Mouse (Mus musculus) neural tube, embryonic 13.5 days (tissue): ENCODE data around the gene Tent4a. TPM values are rescaled to one million over a fixed set of nuclear protein-coding genes. Genes with fewer than 3 reads are reported as not detected.

ENCODE experiments used
- ATAC-seq: fragments of 200-750 bp; cut with Nextera tagmentation; 2 replicates; pipeline ENCODE4 v1.8.0; 2017; ENCODE audit warnings: low read depth, mild to moderate bottlenecking, moderate TSS enrichment, moderate library complexity
- H3K27ac ChIP-seq: fragments of 300-500 bp; sonication (generic); replicated peaks from 2 replicates; pipeline ENCODE4 v1.5.1; 2015; ENCODE audit warnings: moderate library complexity, mild to moderate bottlenecking, inconsistent platforms
- H3K27me3 ChIP-seq: fragments of 300-500 bp; sonication (generic); 2 replicates; pipeline ENCODE4 v1.6.1; 2015; ENCODE audit warnings: mild to moderate bottlenecking, inconsistent platforms
- H3K36me3 ChIP-seq: fragments of 300-500 bp; sonication (generic); 2 replicates; pipeline ENCODE4 v1.6.1; 2015; ENCODE audit warnings: mild to moderate bottlenecking, inconsistent platforms
- H3K4me1 ChIP-seq: fragments of 300-500 bp; sonication (generic); replicated peaks from 2 replicates; pipeline ENCODE4 v1.6.1; 2015; ENCODE audit warnings: inconsistent platforms
- H3K4me2 ChIP-seq: fragments of 300-500 bp; sonication (generic); 2 replicates; pipeline ENCODE4 v1.6.1; 2015; ENCODE audit warnings: inconsistent platforms, mild to moderate bottlenecking, moderate library complexity
- H3K4me3 ChIP-seq: fragments of 300-500 bp; sonication (generic); 2 replicates; pipeline ENCODE4 v1.5.1; 2015; ENCODE audit warnings: mild to moderate bottlenecking, inconsistent platforms
- H3K9ac ChIP-seq: fragments of 300-500 bp; sonication (generic); 2 replicates; pipeline ENCODE4 v1.6.1; 2015; ENCODE audit warnings: moderate library complexity, mild to moderate bottlenecking, inconsistent platforms
- H3K9me3 ChIP-seq: fragments of 300-500 bp; sonication (generic); 2 replicates; pipeline ENCODE4 v1.6.1; 2016; ENCODE audit warnings: inconsistent platforms
- WGBS: fragments of 180-500 bp; shearing (Covaris S2); methylation state at CpG from one replicate; pipeline ENCODE4 v1.1.7; 2015; 5-methylcytosine and 5-hydroxymethylcytosine counted together
- polyA plus RNA-seq: library from polyadenylated mRNA; unstranded; fragments of >200 nt; fragmentation: Nextera tagmentation; extraction: Ambion mirVana; gene quantifications from 2 replicates; pipeline ENCODE4 v1.2.1, GENCODE M21; 2015

Gene Tent4a
- polyA plus RNA-seq, 1 experiment from 2014 or later, result 6.1 TPM

DNA sequence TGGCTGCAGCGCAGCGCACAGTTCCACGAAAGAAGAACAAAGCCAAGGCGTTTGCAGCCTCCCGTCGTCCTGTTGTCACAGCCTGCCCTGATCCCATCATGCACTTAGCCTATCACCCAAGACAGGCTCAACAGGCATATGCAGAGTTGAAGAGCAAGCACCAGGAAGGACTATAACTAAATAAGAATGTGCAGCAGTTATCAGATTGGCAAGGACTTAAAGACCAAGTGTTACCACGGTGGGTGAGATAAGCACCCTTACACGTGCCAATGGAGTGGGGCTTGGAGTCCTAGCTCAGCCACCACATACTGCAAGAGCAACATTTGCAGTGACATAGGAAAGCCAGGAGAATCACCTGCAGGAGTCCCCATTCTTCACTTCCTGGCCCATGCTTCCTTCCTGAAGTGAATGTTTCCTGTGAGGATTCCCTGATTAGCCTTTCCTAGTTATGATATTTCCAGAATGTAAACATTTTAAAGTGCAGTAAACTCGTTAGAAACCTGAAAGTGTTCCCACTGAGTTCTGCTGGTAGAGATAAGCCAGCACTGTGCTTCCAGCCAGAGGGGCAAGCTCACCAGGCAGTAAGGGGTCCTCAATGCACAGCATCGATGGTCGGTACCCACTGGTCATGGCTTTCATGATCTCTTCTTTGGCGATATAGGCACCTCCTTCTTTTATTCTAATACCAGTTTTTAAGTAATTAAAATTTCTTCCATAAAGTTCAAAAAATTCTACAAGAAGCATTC lies 27.9 kb downstream of the Tent4a start:
- no peaks in the 10 kb centered on the region for H3K27me3 ChIP-seq
- no peak overlapping the region for H3K4me3 ChIP-seq
- H3K36me3 ChIP-seq, result peaks cover 90% of the 10 kb centered on the region
- no peaks in the 10 kb centered on the region for H3K9me3 ChIP-seq
- no peak for ATAC-seq
- peaks cover 5% of the 10 kb centered on the region; the same call in 1 of the 2 replicates for H3K4me1 ChIP-seq
- H3K27ac ChIP-seq, result no peak overlapping the region
- H3K9ac ChIP-seq, result no peak overlapping the region
- H3K4me2 ChIP-seq, result no peak overlapping the region
- 92% methylated on average over 12 of the region's 12 CpGs for WGBS

DNA sequence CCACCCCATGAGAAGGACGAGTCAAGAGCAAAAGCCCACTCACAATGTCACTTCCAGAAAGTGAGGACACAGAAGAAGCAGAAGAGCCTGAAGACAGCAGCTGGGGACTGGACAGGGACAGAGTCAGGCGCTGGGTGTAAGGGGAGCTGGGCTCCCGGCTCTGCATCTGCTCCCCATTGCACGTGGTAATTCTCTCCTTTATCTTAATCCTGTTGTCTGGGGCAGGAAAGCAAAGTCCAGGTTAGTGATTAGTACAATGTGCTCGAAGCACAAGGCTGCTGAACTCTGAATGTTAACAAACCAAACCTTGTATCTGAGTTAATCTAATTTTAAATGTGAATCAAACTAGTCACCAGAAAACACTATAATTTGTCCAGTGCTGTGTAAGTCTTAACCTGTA lies 31.6 kb downstream of the Tent4a start:
- 92% methylated on average over 5 of the region's 5 CpGs for WGBS
- no peak for ATAC-seq
- Histone ChIP-seq H3K9me3 (no peaks in the 10 kb centered on the region), H3K4me2 (no peak overlapping the region), H3K4me1 (no peaks in the 10 kb centered on the region), H3K36me3 (peaks cover 97% of the 10 kb centered on the region), H3K9ac (no peak overlapping the region), H3K27me3 (no peaks in the 10 kb centered on the region), H3K27ac (no peak overlapping the region), H3K4me3 (no peak overlapping the region)

DNA sequence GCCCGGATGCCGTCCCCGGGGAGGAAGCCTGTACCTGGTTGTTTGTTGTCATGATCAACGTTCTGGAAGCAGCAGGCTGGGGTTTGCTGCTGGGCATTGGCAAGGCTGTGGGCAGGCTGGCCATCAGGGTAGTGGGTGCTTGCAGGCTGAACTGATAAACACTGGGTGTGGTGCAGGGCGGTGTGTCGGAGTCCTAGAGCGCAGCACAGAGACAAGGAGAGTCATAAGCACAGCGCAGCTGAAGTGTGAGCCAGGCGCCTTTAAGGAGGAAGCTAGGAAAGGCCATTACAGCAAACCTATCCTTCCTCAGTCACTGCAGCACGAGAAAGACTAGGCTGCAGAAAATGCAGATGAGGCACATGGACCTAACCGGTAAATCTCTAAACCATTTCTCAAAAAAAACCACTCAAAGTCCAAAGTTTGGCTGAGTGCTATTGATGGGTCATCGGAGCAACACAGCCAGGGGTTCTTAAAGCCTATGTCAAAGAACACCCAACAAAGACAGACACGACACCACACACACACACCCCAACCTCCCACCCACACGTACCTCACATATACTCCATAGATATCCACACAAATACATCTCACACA lies 32.2 kb downstream of the Tent4a start:
- no peak for ATAC-seq
- H3K4me3 ChIP-seq, result no peak overlapping the region

DNA sequence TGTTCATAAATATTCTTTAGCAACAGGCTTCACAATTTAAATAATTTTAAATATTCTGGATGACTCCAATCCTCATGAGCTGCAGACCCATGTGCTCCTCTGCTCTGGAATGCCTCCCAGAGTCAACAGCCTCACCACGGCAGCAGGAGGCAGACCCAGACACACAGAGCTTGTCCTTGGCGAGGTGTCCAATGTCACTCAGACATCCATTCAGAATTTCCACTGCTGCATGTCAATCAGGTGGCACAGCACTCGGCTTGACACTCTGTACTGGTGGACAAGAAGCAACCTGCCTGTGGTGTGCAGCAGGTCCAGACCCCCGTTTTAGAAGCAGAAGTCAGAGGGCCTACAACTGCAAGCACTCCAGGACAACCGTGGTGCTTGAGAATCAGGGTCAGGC lies 36.1 kb downstream of the Tent4a start:
- H3K4me3 ChIP-seq, result no peak overlapping the region
- H3K27ac ChIP-seq, result no peak overlapping the region
- H3K36me3 ChIP-seq, result peaks cover 69% of the 10 kb centered on the region
- no peaks in the 10 kb centered on the region for H3K4me1 ChIP-seq
- H3K27me3 ChIP-seq, result no peaks in the 10 kb centered on the region
- no peak overlapping the region for H3K4me2 ChIP-seq
- WGBS, result 82% methylated on average over 5 of the region's 5 CpGs
- no peak for ATAC-seq
- H3K9me3 ChIP-seq, result no peaks in the 10 kb centered on the region
- H3K9ac ChIP-seq, result no peak overlapping the region

More for the DNA sequence above, 32.2 kb downstream of the Tent4a start:
- Histone ChIP-seq H3K4me2 (no peak overlapping the region), H3K27ac (no peak overlapping the region), H3K9ac (no peak overlapping the region), H3K4me1 (no peaks in the 10 kb centered on the region), H3K27me3 (no peaks in the 10 kb centered on the region), H3K9me3 (no peaks in the 10 kb centered on the region), H3K36me3 (peaks cover 97% of the 10 kb centered on the region)
- 97% methylated on average over 14 of the region's 14 CpGs for WGBS

DNA sequence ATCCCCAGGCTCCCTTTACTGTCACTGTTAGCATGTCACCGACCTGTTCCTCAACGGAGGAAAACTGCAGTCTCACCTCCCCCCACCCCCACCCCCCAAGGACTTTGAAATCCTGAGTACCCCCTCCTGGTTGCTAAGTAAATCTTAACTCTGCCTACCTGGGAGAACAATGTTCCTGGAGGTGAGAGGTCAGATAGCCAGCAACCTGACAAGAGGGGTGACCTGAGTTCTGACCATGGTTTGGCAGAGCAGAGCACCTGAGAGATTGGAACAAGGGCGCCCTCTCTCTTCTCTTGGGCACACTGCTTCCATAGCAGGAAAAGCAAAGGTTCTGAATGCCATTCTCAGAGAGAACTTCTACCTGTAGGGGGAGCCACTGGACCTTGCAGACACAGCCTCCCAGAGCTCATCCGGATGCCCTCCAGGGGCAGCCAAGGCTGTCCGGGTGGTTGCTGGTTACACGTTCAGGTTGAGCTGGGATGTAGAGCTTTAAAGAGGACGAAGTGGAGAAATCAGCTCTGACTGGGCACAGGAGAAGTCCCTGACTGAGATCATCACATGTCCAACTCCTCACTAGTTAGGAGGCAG lies 41.4 kb downstream of the Tent4a start:
- peaks cover 26% of the 10 kb centered on the region for H3K27me3 ChIP-seq
- ATAC-seq, result no peak
- peaks cover 9% of the 10 kb centered on the region for H3K4me1 ChIP-seq
- H3K4me3 ChIP-seq, result no peak overlapping the region
- no peak overlapping the region for H3K4me2 ChIP-seq
- 30% methylated on average over 7 of the region's 7 CpGs for WGBS
- H3K9ac ChIP-seq, result no peak overlapping the region
- peaks cover 18% of the 10 kb centered on the region for H3K36me3 ChIP-seq
- H3K9me3 ChIP-seq, result no peaks in the 10 kb centered on the region
- no peak overlapping the region for H3K27ac ChIP-seq

GRCm38 (mm10) chr13:69489777-69490176 lies 44.6 kb downstream of the Tent4a start:
- ATAC-seq, result no peak
- H3K9me3 ChIP-seq, result no peaks in the 10 kb centered on the region
- no peak overlapping the region for H3K4me2 ChIP-seq
- 87% methylated on average over 9 of the region's 9 CpGs for WGBS
- no peak overlapping the region for H3K9ac ChIP-seq
- no peaks in the 10 kb centered on the region for H3K36me3 ChIP-seq
- H3K27me3 ChIP-seq, result peaks cover 49% of the 10 kb centered on the region
- no peak overlapping the region for H3K27ac ChIP-seq
- no peak overlapping the region for H3K4me3 ChIP-seq
- H3K4me1 ChIP-seq, result peaks cover 14% of the 10 kb centered on the region

GRCm38 (mm10) chr13:69488565-69489255 lies 45.7 kb downstream of the Tent4a start:
- no peak overlapping the region for H3K9ac ChIP-seq
- no peak for ATAC-seq

GRCm38 (mm10) chr13:69487611-69488275 lies 46.7 kb downstream of the Tent4a start:
- ATAC-seq, result 0 out of 2 replicates have a peak, but pooled peaks have one; percentile 5
- Histone ChIP-seq H3K36me3 (no peaks in the 10 kb centered on the region), H3K4me2 (peak overlapping the region; percentile 53), H3K4me3 (peak overlapping the region; percentile 23), H3K4me1 (peaks cover 18% of the 10 kb centered on the region), H3K27me3 (peaks cover 67% of the 10 kb centered on the region), H3K9me3 (no peaks in the 10 kb centered on the region), H3K9ac (peak overlapping the region; percentile 49), H3K27ac (no peak overlapping the region)
- 2% methylated on average over 26 of the region's 26 CpGs for WGBS

More at GRCm38 (mm10) chr13:69488565-69489255, 45.7 kb downstream of the Tent4a start:
- H3K4me2 ChIP-seq, result peak overlapping the region; percentile 53; the same call in 1 of the 2 replicates
- no peaks in the 10 kb centered on the region for H3K9me3 ChIP-seq
- no peak overlapping the region for H3K27ac ChIP-seq
- WGBS, result 43% methylated on average over 13 of the region's 13 CpGs
- peaks cover 14% of the 10 kb centered on the region for H3K4me1 ChIP-seq
- H3K4me3 ChIP-seq, result no peak overlapping the region
- no peaks in the 10 kb centered on the region for H3K36me3 ChIP-seq
- peaks cover 57% of the 10 kb centered on the region for H3K27me3 ChIP-seq

GRCm38 (mm10) chr13:69487108-69487507 lies 47.3 kb downstream of the Tent4a start:
- H3K4me3 ChIP-seq, result no peak overlapping the region
- H3K27me3 ChIP-seq, result peaks cover 70% of the 10 kb centered on the region
- no peak for ATAC-seq
- no peak overlapping the region for H3K27ac ChIP-seq
- peak overlapping the region; percentile 53 for H3K4me2 ChIP-seq
- peaks cover 24% of the 10 kb centered on the region for H3K4me1 ChIP-seq
- H3K36me3 ChIP-seq, result no peaks in the 10 kb centered on the region
- H3K9ac ChIP-seq, result no peak overlapping the region
- no peaks in the 10 kb centered on the region for H3K9me3 ChIP-seq
- WGBS, result 84% methylated on average over 7 of the region's 7 CpGs

- H3K4me1 ChIP-seq, result peaks cover 37% of the 10 kb centered on the region
- H3K9me3 ChIP-seq, result no peaks in the 10 kb centered on the region
- H3K27ac ChIP-seq, result no peak overlapping the region
- no peak for ATAC-seq
- no peak overlapping the region for H3K4me3 ChIP-seq
- 71% methylated on average over 7 of the region's 7 CpGs for WGBS
- no peak overlapping the region for H3K9ac ChIP-seq
- no peaks in the 10 kb centered on the region for H3K36me3 ChIP-seq
- H3K4me2 ChIP-seq, result no peak overlapping the region
- H3K27me3 ChIP-seq, result peaks cover 74% of the 10 kb centered on the region
These were observed 48.6 kb downstream of the Tent4a start for GRCm38 (mm10) chr13:69485833-69486232.

DNA sequence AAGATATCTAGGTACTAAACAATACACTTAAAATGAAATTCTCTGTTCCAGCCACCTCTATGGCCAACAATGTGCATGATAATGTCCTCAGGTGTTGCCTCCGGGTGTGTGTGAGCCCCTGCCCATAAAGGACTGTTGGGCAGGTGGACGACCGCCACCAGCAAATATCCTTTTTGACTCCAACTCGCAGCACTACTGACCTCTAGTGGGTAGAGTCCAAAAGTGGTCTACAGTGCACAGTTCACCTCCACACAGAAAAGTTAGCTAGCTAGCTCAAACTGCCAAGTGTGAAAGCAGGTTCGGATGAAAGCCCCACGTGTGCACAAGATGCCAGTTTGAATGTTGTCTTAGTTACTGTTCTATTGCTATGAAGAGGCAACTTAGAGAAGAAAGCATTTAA lies 49.1 kb downstream of the Tent4a start:
- no peak overlapping the region for H3K4me3 ChIP-seq
- no peaks in the 10 kb centered on the region for H3K9me3 ChIP-seq
- H3K36me3 ChIP-seq, result no peaks in the 10 kb centered on the region
- peak; percentile 13; the same call in 1 of the 2 replicates for ATAC-seq
- no peak overlapping the region for H3K9ac ChIP-seq
- no peak overlapping the region for H3K4me2 ChIP-seq
- H3K4me1 ChIP-seq, result peaks cover 39% of the 10 kb centered on the region
- WGBS, result 18% methylated on average over 6 of the region's 6 CpGs
- H3K27ac ChIP-seq, result no peak overlapping the region
- H3K27me3 ChIP-seq, result peaks cover 72% of the 10 kb centered on the region
